Mouse (Mus musculus) adipocyte (in vitro differentiated cells): ENCODE results near the gene Trim44.
A peak's percentile ranks its signal among the peaks of the same experiment; 100 is the strongest.

Source experiments
- DNase-seq: peaks from one replicate; pipeline ENCODE4 v3.0.0-alpha.2; 2016; ENCODE audit warnings: low spot score

Trim44 gene

GRCm38 (mm10) chr2:102365983-102366545 lies 41.6 kb downstream of the Trim44 start:
- no peak for DNase-seq

GRCm38 (mm10) chr2:102364565-102365200 lies 42.9 kb downstream of the Trim44 start:
- DNase-seq = no peak

- DNase-seq = peak; percentile 49
Measured at GRCm38 (mm10) chr2:102362896-102363530, 44.6 kb downstream of the Trim44 start.

- peak; percentile 83 for DNase-seq
Measured at GRCm38 (mm10) chr2:102362266-102362665, 45.4 kb downstream of the Trim44 start.

GRCm38 (mm10) chr2:102356879-102357695 lies 50.5 kb downstream of the Trim44 start:
- peak; percentile 43 for DNase-seq

- peak; percentile 65 for DNase-seq
Measured at GRCm38 (mm10) chr2:102354076-102354475, 53.6 kb downstream of the Trim44 start.

GRCm38 (mm10) chr2:102341429-102341828 lies 66.2 kb downstream of the Trim44 start:
- no peak for DNase-seq

- no peak for DNase-seq
Measured at GRCm38 (mm10) chr2:102336816-102337215, 70.8 kb downstream of the Trim44 start.

- no peak for DNase-seq
Measured at GRCm38 (mm10) chr2:102331932-102332331, 75.7 kb downstream of the Trim44 start.

- no peak for DNase-seq
Measured at GRCm38 (mm10) chr2:102331092-102331491, 76.5 kb downstream of the Trim44 start.

GRCm38 (mm10) chr2:102325921-102326320 lies 81.7 kb downstream of the Trim44 start:
- DNase-seq = no peak

GRCm38 (mm10) chr2:102324336-102324735 lies 83.3 kb downstream of the Trim44 start:
- no peak for DNase-seq

- no peak for DNase-seq
Measured at GRCm38 (mm10) chr2:102316540-102316939, 91.1 kb downstream of the Trim44 start.

- no peak for DNase-seq
Measured at GRCm38 (mm10) chr2:102315153-102315552, 92.5 kb downstream of the Trim44 start.

GRCm38 (mm10) chr2:102314610-102315009 lies 93.0 kb downstream of the Trim44 start:
- DNase-seq = peak; percentile 87

GRCm38 (mm10) chr2:102314068-102314467 lies 93.6 kb downstream of the Trim44 start:
- DNase-seq = peak; percentile 66

GRCm38 (mm10) chr2:102312903-102313302 lies 94.7 kb downstream of the Trim44 start:
- DNase-seq = no peak

- DNase-seq = no peak
Measured at GRCm38 (mm10) chr2:102303274-102303673, 104.4 kb downstream of the Trim44 start.

- DNase-seq = no peak
Measured at GRCm38 (mm10) chr2:102302532-102302931, 105.1 kb downstream of the Trim44 start.

GRCm38 (mm10) chr2:102294827-102295270 lies 112.8 kb downstream of the Trim44 start:
- peak; percentile 61 for DNase-seq

- DNase-seq = no peak
Measured at GRCm38 (mm10) chr2:102293181-102293580, 114.4 kb downstream of the Trim44 start.

GRCm38 (mm10) chr2:102292051-102292450 lies 115.6 kb downstream of the Trim44 start:
- DNase-seq = no peak
